ENCODE assay signal across 8 mouse cellular contexts in the genomic region with DNA sequence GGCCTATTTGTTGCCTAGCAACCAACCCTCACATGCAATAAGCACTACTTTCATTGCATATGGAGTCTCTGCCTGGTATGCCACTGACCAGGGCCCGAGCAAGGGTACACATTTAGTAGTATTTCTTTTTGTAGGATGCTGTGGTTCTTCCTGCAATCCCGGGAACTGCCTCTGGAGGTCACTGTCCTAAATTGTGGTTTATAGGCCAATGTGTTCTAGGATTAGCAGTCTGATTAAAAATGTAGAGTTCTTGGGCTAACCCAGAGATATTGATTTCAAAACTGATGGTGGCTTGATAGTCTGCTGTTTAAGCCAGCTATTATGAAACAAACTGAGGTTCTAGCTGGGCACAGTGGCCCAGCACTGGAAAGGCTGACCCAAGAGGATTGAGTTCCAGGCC. TPM values are rescaled to one million over a fixed set of nuclear protein-coding genes. Genes with fewer than 3 reads are reported as not detected.
DNase-seq lines count a peak whose midpoint lies in the region; ATAC-seq and TF ChIP-seq lines count a peak whose summit lies in the region.
"Had no signal": no experiment of that assay in that cellular context is flagged by ENCODE, and none has a peak within 500 bp of the region (broad histone marks: within the 10 kb centered on the region; RNA-seq: fewer than 3 reads in every experiment).

No protein-coding gene starts in this region.

- peaks cover 5% of the 10 kb centered on the region; the same call in 1 of the 2 replicates for H3K27me3 ChIP-seq in liver, embryonic 12.5 days (replicated peaks)
- H3K27me3 ChIP-seq in cerebellum, adult 2 months (ENCODE audit: control insufficient read depth, insufficient read depth, low read length) = no peaks in the 10 kb centered on the region
- 0 out of 2 replicates have a peak, but pooled peaks cover 2% of the 10 kb centered on the region for H3K27me3 ChIP-seq in liver, embryonic 13.5 days

- intact Hi-C loops in heart, postnatal 36 days (cut with DNase I) = loop anchor here (10.0 kb wide), 2 partner anchors 778 to 978 kb away; partner anchors contain the start of genes Abraxas2 and Eef1akmt2

- no peak overlapping the region for H3K9ac ChIP-seq in liver, embryonic 12.5 days
- H3K9ac ChIP-seq in liver, embryonic 13.5 days = no peak overlapping the region

- no peak for ATAC-seq in liver, embryonic 12.5 days
- ATAC-seq in liver, embryonic 13.5 days (ENCODE audit: low read depth) = no peak

- no peak overlapping the region for H3K4me2 ChIP-seq in liver, embryonic 12.5 days
- no peak overlapping the region for H3K4me2 ChIP-seq in liver, embryonic 13.5 days

- no peak overlapping the region for H3K4me3 ChIP-seq in liver, embryonic 12.5 days
- no peak overlapping the region for H3K4me3 ChIP-seq in cerebellum, adult 2 months (replicated peaks; ENCODE audit: insufficient read depth, low read depth, low read length)
- H3K4me3 ChIP-seq in liver, embryonic 13.5 days (replicated peaks) = no peak overlapping the region

- WGBS in liver, embryonic 12.5 days (ENCODE audit: insufficient replicate concordance) = 13% methylated on average over 2 of the region's 2 CpGs
- WGBS in cerebellum, adult 2 months = 25% methylated on average over 2 of the region's 2 CpGs
- WGBS in liver, embryonic 13.5 days (ENCODE audit: insufficient replicate concordance) = 15% methylated on average over 2 of the region's 2 CpGs

- no peaks in the 10 kb centered on the region for H3K36me3 ChIP-seq in liver, embryonic 12.5 days
- H3K36me3 ChIP-seq in liver, embryonic 13.5 days = no peaks in the 10 kb centered on the region

- H3K9me3 ChIP-seq in liver, embryonic 12.5 days (replicated peaks) = no peaks in the 10 kb centered on the region
- no peaks in the 10 kb centered on the region for H3K9me3 ChIP-seq in liver, embryonic 13.5 days (replicated peaks)

- no peaks in the 10 kb centered on the region for H3K4me1 ChIP-seq in liver, embryonic 12.5 days
- no peaks in the 10 kb centered on the region for H3K4me1 ChIP-seq in cerebellum, adult 2 months (ENCODE audit: control insufficient read depth, insufficient read depth, low read length)
- peaks cover 3% of the 10 kb centered on the region; the same call in 1 of the 2 replicates for H3K4me1 ChIP-seq in liver, embryonic 13.5 days (replicated peaks)

- no peak for TF ChIP-seq POLR2A in cerebellum, adult 2 months (IDR thresholded peaks at IDR 0.05; ENCODE audit: borderline replicate concordance, insufficient read depth, low read length)

- no peak overlapping the region for H3K27ac ChIP-seq in liver, embryonic 12.5 days
- H3K27ac ChIP-seq in cerebellum, adult 2 months (ENCODE audit: insufficient read depth, low read length) = no peak overlapping the region
- no peak overlapping the region for H3K27ac ChIP-seq in liver, embryonic 13.5 days

- DNase-seq in liver (peak; percentile 60), NIH3T3 (ENCODE audit: low read depth) (peak; percentile 67)
- DNase-seq in cerebellum, adult 2 months = peak; percentile 46 to 65
- DNase-seq in heart, postnatal 36 days = peak; percentile 28 to 73
- peak; percentile 27 for DNase-seq in liver, embryonic 13.5 days
- peak; percentile 75 for DNase-seq in right cerebral cortex, postnatal 4 days

- peak; percentile 55; the same call in 1 of the 2 replicates for TF ChIP-seq CTCF in cerebellum, adult 2 months (IDR thresholded peaks at IDR 0.05; ENCODE audit: borderline replicate concordance, insufficient read depth, low read depth, low read length)

RNA-seq across cellular contexts. Expression of gene Edrf1, which starts 4.9 kb away (rescaled TPM):
- 18.6 and 19.2 TPM in 2 replicates for polyA plus RNA-seq in liver, embryonic 12.5 days (2016; fragmentation: Nextera tagmentation; extraction: Ambion mirVana)
- polyA plus RNA-seq in cerebellum, adult 2 months (2012; rRNA removed) = 26.3 and 28.3 TPM in 2 replicates
- 10 to 100 TPM; 10.4 to 11.2 TPM for total RNA-seq in heart, postnatal 36 days (2021)
- 10.7 and 13.8 TPM in 2 replicates for polyA plus RNA-seq in liver, embryonic 13.5 days (2015; fragmentation: Nextera tagmentation; extraction: Ambion mirVana)

RNA-seq across cellular contexts. Expression of gene Tex36, which starts 30.5 kb away (rescaled TPM):
- polyA plus RNA-seq in liver, embryonic 12.5 days (2016; fragmentation: Nextera tagmentation; extraction: Ambion mirVana) = not detected in 2 replicates
- 0.35 and 0.41 TPM in 2 replicates for polyA plus RNA-seq in cerebellum, adult 2 months (2012; rRNA removed)
- not detected for total RNA-seq in heart, postnatal 36 days (2021)
- polyA plus RNA-seq in liver, embryonic 13.5 days (2015; fragmentation: Nextera tagmentation; extraction: Ambion mirVana) = not detected in 2 replicates
- polyA plus RNA-seq: lung, embryonic 16.5 days had no signal

RNA-seq across cellular contexts. Expression of gene Mmp21, which starts 47.4 kb away (rescaled TPM):
- not detected in 2 replicates for polyA plus RNA-seq in liver, embryonic 12.5 days (2016; fragmentation: Nextera tagmentation; extraction: Ambion mirVana)
- 0.05 TPM in 1 of 2 replicates, not detected in the other for polyA plus RNA-seq in cerebellum, adult 2 months (2012; rRNA removed)
- not detected for total RNA-seq in heart, postnatal 36 days (2021)
- 0.09 TPM in 1 of 2 replicates, not detected in the other for polyA plus RNA-seq in liver, embryonic 13.5 days (2015; fragmentation: Nextera tagmentation; extraction: Ambion mirVana)
- polyA plus RNA-seq: lung, embryonic 16.5 days had no signal
